Mouse (Mus musculus) megakaryocyte, embryonic 14.5 days (primary cell): Measurements from ENCODE around the gene 4930519G04Rik.

ENCODE experiments used
- FLI1 ChIP-seq: IDR thresholded peaks from 2 replicates; pipeline ENCODE4 v1.6.1; 2012; ENCODE audit warnings: low read length, inconsistent platforms, mixed read lengths
- GATA1 ChIP-seq: IDR thresholded peaks from 3 replicates; pipeline ENCODE4 v1.6.1; 2012; ENCODE audit warnings: mixed read lengths, low read length, inconsistent platforms, borderline replicate concordance

DNA sequence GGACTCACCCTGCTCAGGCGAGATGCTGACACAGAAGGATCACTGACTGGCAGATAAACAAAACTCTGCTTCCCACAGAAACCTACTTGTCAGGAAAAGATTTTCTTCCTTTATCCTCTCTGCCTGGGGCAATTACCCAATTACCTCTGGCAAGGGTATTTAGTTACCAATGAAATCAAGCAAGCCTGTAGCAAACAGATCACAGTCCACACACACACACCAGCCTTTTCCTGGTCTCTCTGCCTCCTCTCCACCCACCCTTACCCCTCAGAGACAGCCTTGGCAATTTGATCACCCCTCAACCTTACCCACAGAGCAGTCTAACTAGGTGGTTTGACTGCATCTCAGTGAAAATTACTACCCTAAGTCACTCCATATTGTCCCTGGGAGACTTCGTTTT lies 35.5 kb downstream of the 4930519G04Rik start:
- TF ChIP-seq GATA1 = no peak
- no peak for TF ChIP-seq FLI1
